Mouse (Mus musculus): ENCODE measurements around the gene Cab39l.

DNA sequence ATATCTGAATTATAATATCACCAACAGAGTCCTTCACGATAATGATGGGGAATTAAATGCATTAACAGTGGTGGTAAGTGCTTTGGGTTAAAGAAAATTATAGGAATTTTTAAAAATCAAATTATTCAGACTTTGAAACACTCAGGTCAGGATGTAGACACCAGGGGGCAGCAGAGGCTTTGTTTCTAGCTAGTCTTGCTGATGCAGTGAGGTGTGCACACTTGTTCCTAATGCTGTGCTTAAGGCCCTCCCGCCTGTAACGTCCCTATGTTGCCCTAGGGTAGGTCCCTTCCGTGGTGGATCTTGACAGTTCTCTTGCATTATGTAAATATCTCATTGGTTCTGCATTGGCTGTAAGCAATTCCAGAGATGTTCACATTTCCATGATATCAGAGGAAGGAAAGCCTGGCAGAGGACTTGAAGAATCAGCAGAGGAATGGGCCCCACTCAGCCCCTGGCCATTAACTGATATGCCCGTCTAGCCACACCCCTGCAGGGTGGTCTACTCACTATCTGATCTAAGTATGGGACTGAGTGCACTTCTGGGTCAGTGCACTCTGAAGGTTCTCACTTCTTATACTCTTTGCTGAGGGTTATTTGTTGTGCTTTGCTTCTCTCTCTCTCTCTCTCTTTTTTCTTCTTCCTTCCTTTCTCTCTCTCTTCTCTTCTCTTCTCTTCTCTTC lies 165.0 kb downstream of the Cab39l start:
- TF ChIP-seq EP300 (IDR thresholded peaks at IDR 0.05; ENCODE audit: insufficient read depth, low read depth, low read length): no peak
- peak; percentile 84 for TF ChIP-seq CTCF (IDR thresholded peaks at IDR 0.05)

All from heart, adult 2 months (tissue).